ENCODE assay signal across 25 mouse cellular contexts in the genomic region with DNA sequence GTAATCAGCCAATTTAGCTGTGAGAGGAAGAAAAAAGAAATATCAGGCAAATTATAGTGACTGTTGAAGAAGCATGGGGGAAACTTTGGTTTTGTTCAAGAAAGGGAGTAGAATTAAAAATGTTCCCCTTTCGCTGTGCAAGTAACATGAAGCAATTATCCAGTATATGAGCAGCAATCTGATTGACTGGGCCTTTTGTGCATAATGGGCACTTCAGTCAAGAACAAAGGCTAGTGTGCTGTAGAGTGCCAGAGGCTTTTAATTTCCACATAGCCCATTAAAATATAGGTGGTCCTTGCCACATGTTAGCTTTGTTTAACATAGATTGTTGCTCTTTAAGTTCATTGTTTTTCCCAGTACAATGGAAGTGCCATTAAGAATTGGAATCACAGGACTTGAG.
DNase-seq lines count a peak whose midpoint lies in the region; ATAC-seq and TF ChIP-seq lines count a peak whose summit lies in the region.
"Had no signal": no experiment of that assay in that cellular context is flagged by ENCODE, and none has a peak within 500 bp of the region (broad histone marks: within the 10 kb centered on the region; RNA-seq: fewer than 3 reads in every experiment).

No protein-coding gene starts in this region.

- peak; percentile 75; the same call in 1 of the 2 replicates for ATAC-seq in forebrain, embryonic 12.5 days (ENCODE audit: low FRiP score)
- ATAC-seq in forebrain, postnatal 0 days = no peak
- ATAC-seq in forebrain, embryonic 14.5 days = peak; percentile 78
- ATAC-seq: CD4-positive, CD25-positive, alpha-beta regulatory T cell, adult 4 months; hindbrain, postnatal 0 days; inflammation-experienced regulatory T-cells, adult 6 months; intestine, embryonic 16.5 days had no signal

- no peaks in the 10 kb centered on the region for H3K27me3 ChIP-seq in forebrain, embryonic 12.5 days
- no peaks in the 10 kb centered on the region for H3K27me3 ChIP-seq in forebrain, postnatal 0 days (ENCODE audit: insufficient read depth, low read length)
- no peaks in the 10 kb centered on the region for H3K27me3 ChIP-seq in forebrain, embryonic 14.5 days (replicated peaks; ENCODE audit: control insufficient read depth, insufficient read depth, low read length)
- H3K27me3 ChIP-seq: embryonic facial prominence, embryonic 13.5 days; heart, embryonic 12.5 days; heart, embryonic 15.5 days had no signal

- H3K4me1 ChIP-seq in forebrain, embryonic 12.5 days = peaks cover 5% of the 10 kb centered on the region; the same call in 1 of the 2 replicates
- H3K4me1 ChIP-seq in forebrain, postnatal 0 days (ENCODE audit: insufficient read depth) = no peaks in the 10 kb centered on the region
- H3K4me1 ChIP-seq in forebrain, embryonic 14.5 days (ENCODE audit: control insufficient read depth, insufficient read depth, low read length) = peaks cover 7% of the 10 kb centered on the region; the same call in 1 of the 2 replicates
- H3K4me1 ChIP-seq: embryonic facial prominence, embryonic 13.5 days; heart, embryonic 12.5 days; heart, embryonic 15.5 days; hindbrain, embryonic 10.5 days had no signal

- no peak for TF ChIP-seq CTCF in forebrain, postnatal 0 days (IDR thresholded peaks at IDR 0.05; ENCODE audit: low read depth)

- no peaks in the 10 kb centered on the region for H3K9me3 ChIP-seq in forebrain, embryonic 12.5 days
- H3K9me3 ChIP-seq in forebrain, postnatal 0 days (ENCODE audit: low read length) = no peaks in the 10 kb centered on the region
- H3K9me3 ChIP-seq in forebrain, embryonic 14.5 days (replicated peaks; ENCODE audit: control insufficient read depth, low read length) = no peaks in the 10 kb centered on the region
- H3K9me3 ChIP-seq: embryonic facial prominence, embryonic 13.5 days; heart, embryonic 12.5 days; heart, embryonic 15.5 days; hindbrain, embryonic 10.5 days had no signal

- no peak overlapping the region for H3K9ac ChIP-seq in forebrain, embryonic 12.5 days
- no peak overlapping the region for H3K9ac ChIP-seq in forebrain, postnatal 0 days
- no peak overlapping the region for H3K9ac ChIP-seq in forebrain, embryonic 14.5 days (ENCODE audit: low read length)
- H3K9ac ChIP-seq: embryonic facial prominence, embryonic 13.5 days; heart, embryonic 12.5 days; heart, embryonic 15.5 days; hindbrain, embryonic 14.5 days had no signal

- 18% methylated on average over 1 of the region's 1 CpGs for WGBS in forebrain, embryonic 12.5 days
- WGBS in forebrain, postnatal 0 days = 15% methylated on average over 1 of the region's 1 CpGs
- 0% methylated on average over 1 of the region's 1 CpGs for WGBS in forebrain, embryonic 14.5 days

- H3K27ac ChIP-seq in forebrain, embryonic 12.5 days = no peak overlapping the region
- no peak overlapping the region for H3K27ac ChIP-seq in forebrain, postnatal 0 days (ENCODE audit: low read depth, low read length)
- H3K27ac ChIP-seq in forebrain, embryonic 14.5 days (ENCODE audit: low read depth, low read length) = no peak overlapping the region
- H3K27ac ChIP-seq: embryonic facial prominence, embryonic 13.5 days; heart, embryonic 15.5 days; hindbrain, embryonic 10.5 days; hindbrain, embryonic 14.5 days; hindbrain, postnatal 0 days had no signal

- H3K4me3 ChIP-seq in forebrain, embryonic 12.5 days (replicated peaks) = no peak overlapping the region
- no peak overlapping the region for H3K4me3 ChIP-seq in forebrain, postnatal 0 days (ENCODE audit: low read depth, low read length)
- no peak overlapping the region for H3K4me3 ChIP-seq in forebrain, embryonic 14.5 days (ENCODE audit: low read depth, low read length)
- H3K4me3 ChIP-seq: embryonic facial prominence, embryonic 13.5 days; heart, embryonic 12.5 days; heart, embryonic 15.5 days; hindbrain, embryonic 10.5 days had no signal

- no peak for DNase-seq in forebrain, postnatal 0 days
- DNase-seq in forebrain, embryonic 14.5 days (ENCODE audit: low spot score) = peak; percentile 72
- DNase-seq in retina, embryonic 14.5 days (ENCODE audit: low spot score) = peak; percentile 79
- no peak for DNase-seq in embryo, embryonic 10.5 days (ENCODE audit: low spot score)
- no peak for DNase-seq in kidney, postnatal 25 days
- DNase-seq: adrenal gland, adult 2 months; adrenal gland, postnatal 14 days; cerebellum, adult 11-12 months; cerebellum, adult 8-10 months; cerebellum, postnatal 14 days; gastrocnemius, postnatal 25 days; heart, adult 18-20 months; heart, postnatal 10 days; heart, postnatal 36 days; kidney, adult 18-20 months had no signal

- H3K36me3 ChIP-seq in forebrain, embryonic 12.5 days (replicated peaks) = no peaks in the 10 kb centered on the region
- H3K36me3 ChIP-seq in forebrain, postnatal 0 days (ENCODE audit: insufficient read depth) = no peaks in the 10 kb centered on the region
- H3K36me3 ChIP-seq in forebrain, embryonic 14.5 days (ENCODE audit: control insufficient read depth, insufficient read depth, low read length) = no peaks in the 10 kb centered on the region
- H3K36me3 ChIP-seq: embryonic facial prominence, embryonic 13.5 days; heart, embryonic 12.5 days; heart, embryonic 15.5 days; hindbrain, embryonic 10.5 days had no signal

- no peak overlapping the region for H3K4me2 ChIP-seq in forebrain, embryonic 12.5 days
- no peak overlapping the region for H3K4me2 ChIP-seq in forebrain, postnatal 0 days (ENCODE audit: low read depth)
- H3K4me2 ChIP-seq in forebrain, embryonic 14.5 days (ENCODE audit: low read length) = no peak overlapping the region
- H3K4me2 ChIP-seq: embryonic facial prominence, embryonic 13.5 days; heart, embryonic 12.5 days; heart, embryonic 15.5 days; hindbrain, embryonic 14.5 days had no signal

Comparison
In these comparisons a context has a peak if more than half of its experiments do, and no peak if none do; other contexts are left out.
1. DNase-seq: peak in forebrain, embryonic 14.5 days (single experiment) and retina, embryonic 14.5 days (single experiment); none in forebrain, postnatal 0 days (single experiment), embryo, embryonic 10.5 days (single experiment) and kidney, postnatal 25 days (0 of 2).